ENCODE assay signal across 11 mouse cellular contexts in the genomic region with DNA sequence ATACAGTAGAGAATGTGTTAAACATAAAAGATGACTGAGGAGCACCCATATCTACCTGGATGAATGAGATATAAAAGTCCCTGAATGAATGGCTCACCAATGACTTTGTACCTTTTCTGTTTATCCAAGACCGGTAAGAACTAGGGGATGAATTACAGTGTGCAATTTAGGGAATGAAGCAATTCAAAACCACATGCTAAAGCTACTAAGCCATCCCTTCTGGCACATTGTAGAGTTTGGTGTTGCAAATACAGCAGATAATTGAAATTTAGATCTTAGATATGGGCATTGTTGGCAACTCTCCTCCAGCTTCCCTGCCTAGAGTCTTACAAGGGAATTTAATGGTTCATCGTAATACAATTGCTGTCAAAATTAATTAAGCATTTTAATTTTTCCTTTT.
"Had no signal": no experiment of that assay in that cellular context is flagged by ENCODE, and none has a peak within 500 bp of the region (broad histone marks: within the 10 kb centered on the region; RNA-seq: fewer than 3 reads in every experiment).

No protein-coding gene starts in this region.

- DNase-seq: gastrocnemius, postnatal 14 days; gastrocnemius, postnatal 36 days; heart, adult 2 months; heart, postnatal 10 days; heart, postnatal 4 days; kidney, adult 18-20 months; kidney, adult 8-10 months; kidney, postnatal 10 days; kidney, postnatal 25 days; kidney, postnatal 4 days; left cerebral cortex, postnatal 4 days had no signal
